Mouse (Mus musculus) 3T3-L1 (cell line): ENCODE measurements around the gene Arf3.
"Not testable (repeated sequence)": the region's sequence is repeated elsewhere in the genome, so short reads cannot be mapped to it uniquely, and the experiment has no call there.

Experiments used
- DNase-seq: peaks from one replicate; pipeline ENCODE4 v3.0.0-alpha.2; 2015; ENCODE audit warnings: low read depth, low spot score

The Arf3 gene

GRCm38 (mm10) chr15:98762670-98763529, at the start of gene Arf3:
Gene Arf3 (minus strand): TSS chr15:98763214.
- DNase-seq = peak; percentile 94

- DNase-seq = not testable (repeated sequence)
Observed at GRCm38 (mm10) chr15:98810212-98810611, 47.2 kb upstream of the Arf3 start.

- DNase-seq = no peak
Observed at GRCm38 (mm10) chr15:98809390-98809789, 46.4 kb upstream of the Arf3 start, which contains the start of gene Ddn. Gene Ddn (minus strand): TSS chr15:98809490.

DNA sequence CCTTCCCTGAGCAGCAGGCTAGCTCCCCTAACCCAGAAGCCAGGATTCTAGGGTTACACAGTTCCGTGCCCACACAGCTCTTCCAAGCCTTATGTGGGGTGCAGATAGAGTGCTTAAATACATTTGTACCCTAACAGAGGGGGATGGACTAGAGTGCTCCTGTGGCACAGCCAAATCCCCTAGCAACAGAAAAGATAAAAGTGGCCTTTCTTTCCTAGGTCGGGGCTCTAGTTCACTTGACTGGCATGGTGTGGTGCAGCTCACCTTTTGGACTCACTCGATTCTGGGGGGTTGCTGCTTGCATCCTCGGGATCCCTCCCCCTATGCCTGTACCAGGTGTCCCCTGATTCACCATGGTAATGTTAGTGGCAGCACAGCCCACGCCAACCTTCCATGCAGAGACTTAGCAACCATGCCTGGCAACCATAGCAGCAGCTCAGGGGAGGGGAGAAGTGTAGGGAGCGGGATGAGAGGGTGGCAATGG, 45.7 kb upstream of the Arf3 start:
- no peak for DNase-seq

GRCm38 (mm10) chr15:98807895-98808650, 45.1 kb upstream of the Arf3 start:
- DNase-seq = no peak

DNA sequence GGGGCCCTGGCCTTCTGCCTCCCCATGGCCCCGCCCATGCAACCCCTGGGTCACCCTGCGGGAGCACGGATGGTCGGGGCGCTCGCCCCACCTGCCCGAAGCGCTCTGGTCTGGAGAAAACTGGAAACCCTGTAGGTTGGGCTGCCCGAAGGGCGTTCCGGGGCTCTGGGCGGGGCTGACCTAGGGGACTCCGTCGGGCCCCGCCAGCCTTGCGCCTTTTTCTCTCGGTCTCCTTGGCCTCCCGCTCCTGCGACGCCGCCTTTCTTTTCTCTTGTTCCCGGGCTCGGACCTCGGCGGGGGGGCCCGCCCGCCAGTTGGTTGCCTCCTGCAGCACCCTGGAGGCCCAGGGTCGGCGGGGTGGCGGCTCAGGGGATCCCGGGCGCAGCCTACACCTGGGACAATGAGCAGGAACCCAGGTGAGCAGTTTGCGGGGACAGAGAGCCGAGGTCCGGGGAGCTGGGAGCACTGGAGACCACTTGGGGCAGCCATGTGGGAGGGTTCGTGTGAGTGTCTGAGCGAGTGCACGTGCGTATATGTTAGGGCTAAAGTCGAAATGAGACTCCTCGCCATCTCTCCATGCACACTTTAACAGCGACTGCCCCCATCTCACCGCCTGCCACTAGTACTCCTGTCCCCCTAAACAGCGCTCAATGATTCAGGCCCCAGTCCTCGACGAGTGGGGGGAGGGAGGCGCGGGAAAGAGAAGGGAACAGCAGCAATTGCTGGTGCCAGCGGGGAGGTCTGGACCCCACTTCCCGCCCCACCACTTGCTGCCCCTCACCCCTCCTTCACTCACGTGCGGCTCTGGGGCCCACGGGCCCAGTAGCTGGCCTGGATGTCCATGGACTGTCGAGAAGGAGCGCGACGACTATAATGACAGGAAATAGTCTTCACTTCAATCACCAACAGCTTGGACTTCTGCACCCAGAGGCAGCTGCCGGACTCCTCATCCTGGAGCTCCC, 44.1 kb upstream of the Arf3 start:
- DNase-seq = no peak

- DNase-seq = no peak
Observed at GRCm38 (mm10) chr15:98806071-98806808, 43.2 kb upstream of the Arf3 start.

DNA sequence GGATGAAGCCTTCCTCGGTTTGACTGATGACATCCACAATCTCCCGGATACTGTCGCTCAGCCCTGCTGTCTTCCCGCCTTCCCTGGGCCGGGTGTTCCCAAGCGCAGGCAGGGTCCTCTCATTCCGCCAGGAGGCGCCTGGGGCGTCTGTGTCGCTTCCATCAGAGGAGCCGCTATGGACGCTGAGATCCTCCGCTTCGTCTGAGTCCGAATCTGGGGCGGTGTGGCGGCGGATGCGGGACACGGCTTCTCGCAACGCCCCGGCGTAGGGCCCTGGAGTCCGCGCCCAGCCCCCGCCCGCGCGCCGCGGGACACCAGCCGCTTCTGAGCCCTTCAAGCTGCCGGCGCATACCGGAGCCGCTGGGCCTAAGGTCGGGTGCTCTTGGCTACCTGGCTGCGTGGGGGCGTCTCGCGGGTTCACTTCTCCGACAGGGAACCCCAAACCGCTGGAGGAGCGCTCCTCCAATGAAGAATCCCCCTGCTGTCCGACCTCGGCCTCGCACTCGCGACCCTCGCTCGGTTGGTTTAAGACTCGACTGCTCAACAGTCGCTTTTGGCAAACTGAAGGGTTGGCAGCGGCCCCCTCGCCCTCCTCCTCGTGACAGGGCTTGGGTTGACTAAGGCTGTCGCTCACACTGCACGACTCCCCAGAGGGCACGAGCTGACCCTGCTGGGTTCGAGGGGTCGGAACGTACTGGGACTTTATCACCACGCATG, 42.5 kb upstream of the Arf3 start:
- DNase-seq = no peak

DNA sequence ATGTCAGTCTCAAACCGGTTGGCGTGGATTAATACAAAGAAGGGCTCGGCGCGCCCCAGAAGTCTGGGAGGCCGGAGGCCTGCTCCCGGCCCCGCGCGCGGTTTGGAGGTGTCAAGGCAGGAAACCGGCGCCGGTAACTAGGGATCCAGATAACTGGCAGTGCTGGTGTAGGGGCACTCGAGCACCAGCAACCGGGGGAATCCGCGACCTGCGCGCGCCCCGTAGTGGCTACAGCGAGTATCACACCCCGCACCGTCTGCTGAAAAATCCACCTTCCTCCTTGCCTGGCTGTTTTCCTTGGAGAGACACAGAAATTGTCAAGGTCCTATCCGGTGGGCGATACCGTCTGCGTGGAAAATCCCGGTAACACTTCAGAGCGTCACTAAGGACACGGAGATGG, 41.0 kb upstream of the Arf3 start:
- peak; percentile 85 for DNase-seq

GRCm38 (mm10) chr15:98802926-98803325, 39.9 kb upstream of the Arf3 start:
- DNase-seq = no peak

DNA sequence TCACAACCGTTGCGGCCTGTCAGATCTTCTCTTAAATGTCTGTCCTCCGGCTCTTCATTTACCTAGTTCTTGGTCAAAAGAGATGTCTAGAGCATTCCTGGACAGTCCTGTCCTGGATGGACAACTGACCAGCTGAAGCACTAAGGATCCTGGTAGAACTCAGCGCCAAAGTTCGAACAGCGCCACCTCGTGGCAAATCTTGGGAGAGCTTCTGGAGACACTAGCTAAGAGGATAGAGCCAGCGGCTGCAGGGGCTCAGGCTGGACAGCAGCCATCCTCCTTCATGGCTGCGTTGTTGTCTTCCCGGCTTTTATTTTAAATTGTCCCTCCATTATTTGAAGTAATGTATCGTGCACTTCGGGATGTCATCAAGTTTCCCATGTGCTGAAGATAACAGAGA, 36.4 kb upstream of the Arf3 start:
- peak; percentile 94 for DNase-seq

- no peak for DNase-seq
Observed at GRCm38 (mm10) chr15:98798903-98799302, 35.9 kb upstream of the Arf3 start.

GRCm38 (mm10) chr15:98797835-98798492, 35.0 kb upstream of the Arf3 start:
- no peak for DNase-seq

- no peak for DNase-seq
Observed at GRCm38 (mm10) chr15:98796803-98797595, 34.0 kb upstream of the Arf3 start.

GRCm38 (mm10) chr15:98793141-98793698, 30.2 kb upstream of the Arf3 start:
- DNase-seq = no peak

DNA sequence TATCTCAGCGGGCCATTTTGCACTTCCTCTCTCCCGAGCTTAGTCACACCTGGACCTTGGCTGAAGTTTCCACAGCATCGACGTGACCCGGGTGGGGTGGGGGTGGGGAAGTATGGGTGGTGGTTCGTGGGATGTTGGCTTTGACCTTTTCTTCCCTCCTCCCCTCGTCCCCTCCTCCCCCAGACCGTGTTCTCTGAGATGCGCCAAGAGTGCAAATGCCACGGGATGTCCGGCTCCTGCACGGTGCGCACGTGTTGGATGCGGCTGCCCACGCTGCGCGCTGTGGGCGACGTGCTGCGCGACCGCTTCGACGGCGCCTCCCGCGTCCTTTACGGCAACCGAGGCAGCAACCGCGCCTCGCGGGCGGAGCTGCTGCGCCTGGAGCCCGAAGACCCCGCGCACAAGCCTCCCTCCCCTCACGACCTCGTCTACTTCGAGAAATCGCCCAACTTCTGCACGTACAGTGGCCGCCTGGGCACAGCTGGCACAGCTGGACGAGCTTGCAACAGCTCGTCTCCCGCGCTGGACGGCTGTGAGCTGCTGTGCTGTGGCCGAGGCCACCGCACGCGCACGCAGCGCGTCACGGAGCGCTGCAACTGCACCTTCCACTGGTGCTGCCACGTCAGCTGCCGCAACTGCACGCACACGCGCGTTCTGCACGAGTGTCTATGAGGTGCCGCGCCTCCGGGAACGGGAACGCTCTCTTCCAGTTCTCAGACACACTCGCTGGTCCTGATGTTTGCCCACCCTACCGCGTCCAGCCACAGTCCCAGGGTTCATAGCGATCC, 29.4 kb upstream of the Arf3 start:
- DNase-seq = no peak

DNA sequence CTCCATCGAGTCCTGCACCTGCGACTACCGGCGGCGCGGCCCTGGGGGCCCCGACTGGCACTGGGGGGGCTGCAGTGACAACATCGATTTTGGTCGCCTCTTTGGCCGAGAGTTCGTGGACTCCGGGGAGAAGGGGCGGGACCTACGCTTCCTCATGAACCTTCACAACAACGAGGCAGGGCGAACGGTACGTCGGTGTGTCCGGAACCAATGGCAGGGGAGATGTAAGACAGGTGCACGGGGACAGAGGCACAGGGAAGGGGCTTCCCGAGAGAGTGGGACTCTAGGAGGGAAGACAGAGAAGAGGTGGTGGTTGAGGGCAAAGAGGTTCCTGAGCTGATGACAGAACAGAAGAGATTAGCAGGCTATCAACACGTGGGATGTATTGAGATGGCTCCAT, 28.8 kb upstream of the Arf3 start:
- no peak for DNase-seq

DNA sequence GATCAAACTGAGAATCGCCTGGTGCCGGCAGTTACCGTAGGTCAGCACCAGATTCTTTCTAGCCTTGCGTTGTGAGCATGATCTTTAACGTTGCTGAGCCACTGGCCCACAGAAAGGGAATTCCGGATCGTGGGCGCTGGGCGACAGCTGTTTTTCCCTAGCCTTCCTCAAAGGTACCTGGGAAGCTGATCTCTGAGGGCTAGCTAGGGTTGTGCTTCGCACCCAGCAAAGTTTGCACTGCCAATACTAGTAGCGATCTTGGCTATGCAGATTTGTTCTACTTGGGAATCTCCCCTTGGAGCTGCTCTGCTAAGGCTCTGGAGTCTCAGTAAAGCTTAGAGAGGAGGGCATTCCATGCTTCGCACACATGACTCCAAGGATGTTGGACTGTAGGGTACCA, 28.2 kb upstream of the Arf3 start:
- DNase-seq = no peak
